Mouse (Mus musculus): ENCODE data around the gene Gm4201.
"Not testable (repeated sequence)": the region's sequence is repeated elsewhere in the genome, so short reads cannot be mapped to it uniquely, and the experiment has no call there.

The Gm4201 gene

GRCm38 (mm10) chr7:22565243-22565642 lies at the start of gene Gm4201:
Gene Gm4201, minus strand, starts transcription at chr7:22565343.
- in situ Hi-C loops (cut with MboI; ENCODE audit: unreplicated experiment in 2 of 2): not testable (repeated sequence)

- in situ Hi-C loops (cut with MboI; ENCODE audit: unreplicated experiment in 2 of 2): not testable (repeated sequence)
These were observed 22.9 kb upstream of the Gm4201 start, which contains the start of gene Gm4565 for GRCm38 (mm10) chr7:22588027-22588426. Gene Gm4565, minus strand, starts transcription at chr7:22588127.

GRCm38 (mm10) chr7:22534787-22535186 lies 30.4 kb downstream of the Gm4201 start, which contains the start of gene Gm8677:
Gene Gm8677, minus strand, starts transcription at chr7:22534887.
- in situ Hi-C loops (cut with MboI; ENCODE audit: unreplicated experiment in 2 of 2): not testable (repeated sequence)

DNA sequence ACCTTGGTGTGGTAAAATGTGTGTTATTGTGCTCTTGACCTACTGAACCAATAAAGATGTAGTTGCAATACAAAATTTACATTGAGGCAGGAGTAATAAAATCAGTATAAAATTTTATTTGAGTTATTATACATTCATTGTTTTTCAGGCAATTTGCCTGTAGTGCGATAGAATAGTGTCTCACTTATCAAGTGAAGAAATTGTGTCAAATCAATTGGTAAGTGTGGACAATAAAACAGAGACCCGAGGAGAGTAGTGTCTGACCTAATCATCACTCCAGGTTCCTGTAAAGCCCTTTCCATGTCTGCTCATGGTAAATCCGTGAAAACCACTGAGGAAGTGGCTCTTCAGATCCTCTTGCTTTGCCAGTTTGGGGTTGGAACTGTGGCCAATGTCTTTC lies 42.5 kb downstream of the Gm4201 start, which contains the start of gene Vmn1r152:
Gene Vmn1r152, plus strand, starts transcription at position 301 of the 400 bp plus-strand sequence.
- in situ Hi-C loops (cut with MboI; ENCODE audit: unreplicated experiment in 2 of 2): not testable (repeated sequence)

Measured in v-Abl transformed pro-B cells (cell line).